Mouse (Mus musculus) heart, embryonic 14.5 days (tissue): ENCODE measurements around the gene Tubd1. TPM values are rescaled to one million over a fixed set of nuclear protein-coding genes. Genes with fewer than 3 reads are reported as not detected.

Experiments
- ATAC-seq: fragments of 200-750 bp; cut with Nextera tagmentation; 2 replicates; pipeline ENCODE4 v1.8.0; 2017; ENCODE audit warnings: low read depth, moderate TSS enrichment; ENCODE audit not compliant: insufficient number of reproducible peaks, insufficient read depth, low FRiP score
- H3K27ac ChIP-seq, 2 experiments: fragments of 200-500 bp in 1 of 2; fragments of 300-500 bp in 1 of 2; sonication (generic) in 1 of 2; replicated peaks in 1 of 2; 2 replicates each; pipeline ENCODE4 v1.5.1; 2012 to 2014; ENCODE audit warnings: low read depth in 2 of 2, low read length in 2 of 2, control low read depth in 1 of 2, mild to moderate bottlenecking in 1 of 2, mixed read lengths in 1 of 2; ENCODE audit not compliant: control insufficient read depth in 1 of 2, insufficient read depth in 1 of 2
- H3K27me3 ChIP-seq: fragments of 300-500 bp; sonication (generic); 2 replicates; pipeline ENCODE4 v1.6.1; 2014; ENCODE audit warnings: mild to moderate bottlenecking, low read length, control low read depth; ENCODE audit not compliant: control insufficient read depth, insufficient read depth
- H3K36me3 ChIP-seq: fragments of 300-500 bp; sonication (generic); 2 replicates; pipeline ENCODE4 v1.6.1; 2014; ENCODE audit warnings: mild to moderate bottlenecking, control low read depth, low read length, mixed read lengths; ENCODE audit not compliant: control insufficient read depth, insufficient read depth
- H3K4me1 ChIP-seq, 2 experiments: fragments of 200-500 bp in 1 of 2; fragments of 300-500 bp in 1 of 2; sonication (generic) in 1 of 2; 2 replicates each; pipeline ENCODE4 v1.6.1; 2012 to 2014; ENCODE audit warnings: low read length in 2 of 2, control low read depth in 1 of 2, mixed read lengths in 1 of 2; ENCODE audit not compliant: control insufficient read depth in 2 of 2, insufficient read depth in 2 of 2
- H3K4me2 ChIP-seq: fragments of 300-500 bp; sonication (generic); 2 replicates; pipeline ENCODE4 v1.6.1; 2014; ENCODE audit warnings: mild to moderate bottlenecking, low read length
- H3K4me3 ChIP-seq, 2 experiments: fragments of 200-500 bp in 1 of 2; fragments of 300-500 bp in 1 of 2; sonication (generic) in 1 of 2; 2 replicates each; pipeline ENCODE4 v1.5.1; 2012 to 2014; ENCODE audit warnings: low read length in 2 of 2, mild to moderate bottlenecking in 2 of 2, control low read depth in 1 of 2, low read depth in 1 of 2, moderate library complexity in 1 of 2; ENCODE audit not compliant: control insufficient read depth in 1 of 2, insufficient read depth in 1 of 2
- H3K9ac ChIP-seq: fragments of 300-500 bp; sonication (generic); 2 replicates; pipeline ENCODE4 v1.6.1; 2014; ENCODE audit warnings: mild to moderate bottlenecking, low read length
- H3K9me3 ChIP-seq: fragments of 300-500 bp; sonication (generic); 2 replicates; pipeline ENCODE4 v1.6.1; 2016; ENCODE audit warnings: low read length, control low read depth; ENCODE audit not compliant: control insufficient read depth
- WGBS: fragments of 180-500 bp; shearing (Covaris S2); extraction: QIAGEN DNeasy Blood & Tissue Kit; methylation state at CpG from one replicate; pipeline ENCODE4 v1.1.7; 2014; 5-methylcytosine and 5-hydroxymethylcytosine counted together
- polyA plus RNA-seq: library from polyadenylated mRNA; unstranded; fragments of >200 nt; fragmentation: Nextera tagmentation; extraction: Ambion mirVana; gene quantifications from 2 replicates; pipeline ENCODE4 v1.2.1, GENCODE M21; 2014

Gene Tubd1
- polyA plus RNA-seq, 1 experiment from 2014 or later: 12.0 TPM

- peaks cover 8% of the 10 kb centered on the region; the same call in 1 of the 2 replicates for H3K36me3 ChIP-seq
- no peak overlapping the region for H3K4me2 ChIP-seq
- peaks cover 4 to 19% of the 10 kb centered on the region in 2 experiments for H3K4me1 ChIP-seq
- H3K4me3 ChIP-seq: no peak overlapping the region
- H3K27ac ChIP-seq: no peak overlapping the region
- no peaks in the 10 kb centered on the region for H3K27me3 ChIP-seq
- no peak for ATAC-seq
- 92% methylated on average over 6 of the region's 6 CpGs for WGBS
- no peak overlapping the region for H3K9ac ChIP-seq
- H3K9me3 ChIP-seq: no peaks in the 10 kb centered on the region
Observed at GRCm38 (mm10) chr11:86595366-86595765, 50.6 kb downstream of the Tubd1 start.

- no peak for ATAC-seq
- no peak overlapping the region for H3K9ac ChIP-seq
- no peak overlapping the region; a peak in 1 of 4 replicates for H3K27ac ChIP-seq
- H3K27me3 ChIP-seq: no peaks in the 10 kb centered on the region
- no peak overlapping the region for H3K4me3 ChIP-seq
- no peaks in the 10 kb centered on the region for H3K9me3 ChIP-seq
- no peak overlapping the region for H3K4me2 ChIP-seq
- peaks cover 4 to 19% of the 10 kb centered on the region in 2 experiments for H3K4me1 ChIP-seq
- WGBS: 79% methylated on average over 7 of the region's 7 CpGs
- H3K36me3 ChIP-seq: peaks cover 11% of the 10 kb centered on the region; the same call in 1 of the 2 replicates
Observed at GRCm38 (mm10) chr11:86596187-86596960, 51.6 kb downstream of the Tubd1 start.

- no peak overlapping the region for H3K27ac ChIP-seq
- no peak for ATAC-seq
- no peaks in the 10 kb centered on the region for H3K9me3 ChIP-seq
- H3K4me2 ChIP-seq: no peak overlapping the region
- WGBS: 81% methylated on average over 3 of the region's 3 CpGs
- no peaks in the 10 kb centered on the region for H3K27me3 ChIP-seq
- no peak overlapping the region for H3K9ac ChIP-seq
- H3K36me3 ChIP-seq: peaks cover 11% of the 10 kb centered on the region; the same call in 1 of the 2 replicates
- peaks cover 4 to 19% of the 10 kb centered on the region in 2 experiments for H3K4me1 ChIP-seq
- H3K4me3 ChIP-seq: no peak overlapping the region
Observed at GRCm38 (mm10) chr11:86596976-86597375, 52.2 kb downstream of the Tubd1 start.

GRCm38 (mm10) chr11:86598154-86598553 is 53.4 kb downstream of the Tubd1 start:
- no peak overlapping the region for H3K4me3 ChIP-seq
- H3K4me1 ChIP-seq: peaks cover 2 to 10% of the 10 kb centered on the region in 2 experiments
- H3K9me3 ChIP-seq: no peaks in the 10 kb centered on the region
- no peaks in the 10 kb centered on the region for H3K27me3 ChIP-seq
- H3K9ac ChIP-seq: no peak overlapping the region
- H3K36me3 ChIP-seq: peaks cover 11% of the 10 kb centered on the region; the same call in 1 of the 2 replicates
- WGBS: 94% methylated on average over 5 of the region's 5 CpGs
- no peak overlapping the region for H3K27ac ChIP-seq
- ATAC-seq: no peak
- H3K4me2 ChIP-seq: no peak overlapping the region

GRCm38 (mm10) chr11:86598572-86598971 is 53.8 kb downstream of the Tubd1 start:
- Histone ChIP-seq H3K27ac (no peak overlapping the region), H3K4me1 (peaks cover 2 to 7% of the 10 kb centered on the region in 2 experiments), H3K4me2 (no peak overlapping the region), H3K9me3 (no peaks in the 10 kb centered on the region), H3K9ac (no peak overlapping the region), H3K36me3 (peaks cover 11% of the 10 kb centered on the region; the same call in 1 of the 2 replicates), H3K4me3 (no peak overlapping the region), H3K27me3 (no peaks in the 10 kb centered on the region)
- WGBS: 88% methylated on average over 1 of the region's 1 CpGs
- no peak for ATAC-seq

GRCm38 (mm10) chr11:86599378-86600208 is 54.8 kb downstream of the Tubd1 start:
- peaks cover 11% of the 10 kb centered on the region; the same call in 1 of the 2 replicates for H3K36me3 ChIP-seq
- no peak overlapping the region for H3K27ac ChIP-seq
- WGBS: 73% methylated on average over 4 of the region's 4 CpGs
- no peaks in the 10 kb centered on the region for H3K27me3 ChIP-seq
- ATAC-seq: no peak
- no peak overlapping the region for H3K9ac ChIP-seq
- no peaks in the 10 kb centered on the region for H3K4me1 ChIP-seq
- H3K4me3 ChIP-seq: no peak overlapping the region
- no peak overlapping the region for H3K4me2 ChIP-seq
- H3K9me3 ChIP-seq: no peaks in the 10 kb centered on the region

- Histone ChIP-seq H3K36me3 (peaks cover 11% of the 10 kb centered on the region; the same call in 1 of the 2 replicates), H3K4me1 (no peaks in the 10 kb centered on the region), H3K4me2 (no peak overlapping the region), H3K9ac (no peak overlapping the region), H3K27me3 (no peaks in the 10 kb centered on the region), H3K9me3 (no peaks in the 10 kb centered on the region), H3K27ac (no peak overlapping the region), H3K4me3 (no peak overlapping the region)
- 82% methylated on average over 7 of the region's 7 CpGs for WGBS
- ATAC-seq: no peak
Observed at GRCm38 (mm10) chr11:86600209-86600557, 55.4 kb downstream of the Tubd1 start.
